Mouse (Mus musculus): Measurements from ENCODE around the gene Chst15. TPM values are rescaled to one million over a fixed set of nuclear protein-coding genes. Genes with fewer than 3 reads are reported as not detected.

The Chst15 gene
- polyA plus RNA-seq, 1 experiment from 2014 or later, result 12.8 TPM

DNA sequence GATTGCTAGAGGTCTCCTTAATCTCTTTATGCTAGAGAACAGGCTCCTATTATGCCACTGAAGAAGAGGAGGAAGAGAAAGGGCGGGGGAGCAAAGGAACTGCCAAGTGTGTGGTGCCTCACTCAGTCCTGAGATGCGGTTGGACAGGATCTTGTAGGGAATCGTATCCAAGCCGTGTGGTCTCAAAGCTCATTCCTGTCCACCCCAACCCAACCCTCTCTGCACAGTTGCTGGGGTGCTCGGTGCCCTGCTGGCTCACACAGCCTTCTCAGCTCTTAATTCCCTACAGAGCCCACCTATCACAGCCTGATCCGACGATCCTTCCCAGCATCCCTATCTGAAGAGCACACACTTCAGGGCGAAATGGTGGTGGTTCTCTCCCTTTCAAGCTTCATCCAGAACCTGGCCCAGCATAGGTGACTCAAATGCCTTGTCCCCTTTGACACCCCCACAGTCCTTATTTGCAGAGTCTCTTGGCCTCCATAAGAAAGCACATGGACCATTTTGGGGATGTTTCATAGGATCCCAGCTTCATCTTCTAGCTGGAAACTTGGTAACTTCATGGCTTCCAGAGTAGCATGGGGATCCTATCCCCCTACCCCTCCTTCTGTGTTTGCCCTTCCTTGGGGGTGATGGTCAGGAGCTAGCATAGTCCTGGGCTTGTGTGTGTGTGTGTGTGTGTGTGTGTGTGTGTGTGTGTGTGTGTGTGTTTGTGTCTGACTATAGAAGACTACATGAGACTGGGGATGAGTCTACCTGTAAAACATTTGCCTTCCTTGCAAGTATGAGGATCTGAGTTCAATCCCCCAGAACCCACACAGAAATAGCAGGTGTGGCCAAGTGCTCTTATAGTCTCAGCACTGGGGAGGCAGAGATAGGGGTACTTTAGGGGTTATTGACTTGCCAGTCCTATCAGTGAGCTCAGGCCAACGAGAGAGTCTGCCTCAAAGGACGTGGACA is 40.1 kb upstream of the Chst15 start:
- H3K27me3 ChIP-seq (replicated peaks; ENCODE audit: control insufficient read depth, insufficient read depth, low read length), result no peaks in the 10 kb centered on the region
- H3K4me2 ChIP-seq, result no peak overlapping the region
- H3K9me3 ChIP-seq (ENCODE audit: control insufficient read depth, low read length), result no peaks in the 10 kb centered on the region
- 63% methylated on average over 10 of the region's 10 CpGs for WGBS
- H3K27ac ChIP-seq (ENCODE audit: low read depth, low read length), result no peak overlapping the region
- ATAC-seq (replicated peaks; ENCODE audit: low FRiP score) (no peak), DNase-seq (ENCODE audit: low spot score) (no peak)
- no peaks in the 10 kb centered on the region; the same call in 1 of the 2 replicates for H3K4me1 ChIP-seq (replicated peaks; ENCODE audit: control insufficient read depth, insufficient read depth, low read length)
- no peaks in the 10 kb centered on the region for H3K36me3 ChIP-seq (ENCODE audit: control insufficient read depth, insufficient read depth, low read length)
- H3K9ac ChIP-seq (ENCODE audit: low read depth, low read length), result no peak overlapping the region
- no peak overlapping the region for H3K4me3 ChIP-seq (ENCODE audit: low read depth, low read length)

DNA sequence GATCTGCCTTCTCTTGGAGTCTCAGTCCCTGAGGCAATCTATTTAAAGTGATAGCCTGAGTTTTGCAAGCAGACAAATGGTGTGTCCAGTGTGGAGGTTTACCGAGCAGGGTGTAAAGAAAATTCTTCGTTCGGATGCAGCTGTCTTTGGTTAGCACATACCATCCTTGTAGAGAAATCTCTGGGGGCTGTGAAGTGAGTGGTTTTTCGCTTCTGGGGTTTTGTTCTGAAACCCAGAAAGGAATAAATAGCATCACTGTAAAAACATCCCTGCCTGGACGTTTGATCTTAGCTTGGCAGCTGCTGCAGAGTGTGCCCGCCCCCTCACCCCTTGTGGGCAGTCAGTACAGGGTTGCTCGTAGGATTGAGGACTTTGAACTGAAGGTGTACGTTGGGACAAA is 39.2 kb upstream of the Chst15 start:
- no peak for DNase-seq (ENCODE audit: low spot score)
- Histone ChIP-seq H3K4me2 (no peak overlapping the region), H3K9me3 (ENCODE audit: control insufficient read depth, low read length) (no peaks in the 10 kb centered on the region), H3K36me3 (ENCODE audit: control insufficient read depth, insufficient read depth, low read length) (no peaks in the 10 kb centered on the region), H3K27me3 (replicated peaks; ENCODE audit: control insufficient read depth, insufficient read depth, low read length) (no peaks in the 10 kb centered on the region), H3K4me3 (ENCODE audit: low read depth, low read length) (no peak overlapping the region), H3K27ac (ENCODE audit: low read depth, low read length) (no peak overlapping the region), H3K4me1 (replicated peaks; ENCODE audit: control insufficient read depth, insufficient read depth, low read length) (no peaks in the 10 kb centered on the region; the same call in 1 of the 2 replicates), H3K9ac (ENCODE audit: low read depth, low read length) (no peak overlapping the region)
- WGBS, result 57% methylated on average over 8 of the region's 8 CpGs
- no peak for ATAC-seq (replicated peaks; ENCODE audit: low FRiP score)

DNA sequence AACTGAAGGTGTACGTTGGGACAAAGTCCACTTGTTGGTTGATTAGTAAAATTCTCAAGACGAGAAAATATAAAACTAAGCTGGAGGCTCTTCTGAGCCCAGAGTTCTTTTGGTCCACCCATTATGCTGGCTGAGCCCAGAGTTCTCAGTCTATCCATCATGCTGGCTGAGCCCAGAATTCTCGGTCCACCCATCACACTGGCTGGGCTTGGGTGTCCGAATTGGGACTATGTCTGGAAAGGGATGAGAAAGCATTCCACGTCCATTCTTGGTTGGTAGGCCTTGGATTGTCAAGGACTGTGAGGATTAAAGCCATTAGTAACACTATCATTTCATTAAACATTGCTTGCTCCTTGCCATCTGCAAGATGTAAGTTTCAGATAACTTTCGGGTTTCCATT is 38.7 kb upstream of the Chst15 start:
- no peak overlapping the region for H3K9ac ChIP-seq (ENCODE audit: low read depth, low read length)
- DNase-seq (ENCODE audit: low spot score) (no peak), ATAC-seq (replicated peaks; ENCODE audit: low FRiP score) (no peak)
- no peak overlapping the region for H3K27ac ChIP-seq (ENCODE audit: low read depth, low read length)
- H3K9me3 ChIP-seq (ENCODE audit: control insufficient read depth, low read length), result no peaks in the 10 kb centered on the region
- H3K4me3 ChIP-seq (ENCODE audit: low read depth, low read length), result no peak overlapping the region
- no peaks in the 10 kb centered on the region for H3K27me3 ChIP-seq (replicated peaks; ENCODE audit: control insufficient read depth, insufficient read depth, low read length)
- no peak overlapping the region for H3K4me2 ChIP-seq
- H3K36me3 ChIP-seq (ENCODE audit: control insufficient read depth, insufficient read depth, low read length), result no peaks in the 10 kb centered on the region
- H3K4me1 ChIP-seq (replicated peaks; ENCODE audit: control insufficient read depth, insufficient read depth, low read length), result no peaks in the 10 kb centered on the region; the same call in 1 of the 2 replicates
- 79% methylated on average over 6 of the region's 6 CpGs for WGBS

DNA sequence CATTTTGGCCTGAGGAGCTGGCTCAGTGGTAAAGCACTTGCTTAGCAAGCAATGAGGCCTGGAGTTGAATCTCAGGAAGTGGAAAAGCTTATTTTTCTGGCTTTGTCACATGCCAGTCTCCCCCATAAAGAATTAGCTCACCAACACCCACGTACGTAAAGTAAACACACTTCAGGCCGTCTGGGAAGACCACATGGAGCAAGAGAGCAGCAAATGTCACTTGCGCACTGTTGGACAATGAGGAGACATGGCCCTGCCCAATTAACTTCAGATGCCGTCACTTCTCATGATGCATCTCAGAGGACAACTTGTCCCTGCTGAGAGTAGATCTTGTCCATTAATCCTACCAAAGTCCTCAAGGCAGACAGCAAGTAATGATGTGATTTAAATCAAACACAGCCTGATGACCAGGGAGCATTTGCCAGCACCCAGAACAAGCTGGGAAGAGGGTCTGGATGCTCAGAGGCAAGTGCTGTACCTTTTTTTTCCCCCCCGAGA is 32.1 kb upstream of the Chst15 start:
- Histone ChIP-seq H3K27me3 (replicated peaks; ENCODE audit: control insufficient read depth, insufficient read depth, low read length) (no peaks in the 10 kb centered on the region), H3K4me1 (replicated peaks; ENCODE audit: control insufficient read depth, insufficient read depth, low read length) (no peaks in the 10 kb centered on the region), H3K4me2 (no peak overlapping the region), H3K9ac (ENCODE audit: low read depth, low read length) (no peak overlapping the region), H3K36me3 (ENCODE audit: control insufficient read depth, insufficient read depth, low read length) (no peaks in the 10 kb centered on the region), H3K27ac (ENCODE audit: low read depth, low read length) (no peak overlapping the region), H3K4me3 (ENCODE audit: low read depth, low read length) (no peak overlapping the region), H3K9me3 (ENCODE audit: control insufficient read depth, low read length) (no peaks in the 10 kb centered on the region)
- 77% methylated on average over 6 of the region's 6 CpGs for WGBS
- DNase-seq (ENCODE audit: low spot score) (no peak), ATAC-seq (replicated peaks; ENCODE audit: low FRiP score) (no peak)

DNA sequence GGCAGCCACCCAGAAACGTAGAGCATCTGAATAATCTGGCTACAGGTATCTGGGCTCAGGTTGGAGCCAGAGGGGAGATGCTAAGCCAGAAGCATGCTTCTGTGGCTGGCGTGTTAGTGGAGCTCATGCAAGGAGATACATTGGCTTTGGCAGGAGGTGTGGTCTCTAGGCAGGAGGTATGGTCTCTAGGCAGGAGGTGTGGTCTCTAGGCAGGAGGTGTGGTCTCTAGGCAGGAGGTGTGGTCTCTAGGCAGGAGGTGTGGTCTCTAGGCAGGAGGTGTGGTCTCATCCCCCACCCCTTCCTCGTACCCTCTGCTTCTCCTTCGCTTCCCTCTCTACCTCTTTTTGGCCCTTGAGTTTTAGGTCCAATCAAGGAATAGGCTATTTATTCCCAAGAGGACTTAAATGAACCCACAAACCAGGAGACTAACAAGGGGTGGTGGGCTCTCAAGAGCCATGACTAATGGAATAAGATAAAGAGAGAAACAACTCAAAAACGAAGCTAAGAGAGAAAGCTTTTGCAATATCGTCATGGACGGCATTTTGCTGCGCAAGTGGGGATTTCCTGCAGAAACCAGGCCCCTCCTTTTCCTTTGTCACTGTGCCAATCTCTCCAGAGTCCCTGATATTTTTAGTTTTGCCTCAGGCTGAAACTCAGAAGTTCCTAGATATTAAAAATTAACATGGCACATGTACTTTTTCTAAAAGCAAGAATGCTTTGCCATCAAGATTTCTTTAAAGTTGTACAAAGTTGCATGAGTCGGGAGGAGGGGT is 30.4 kb upstream of the Chst15 start:
- WGBS, result 60% methylated on average over 9 of the region's 9 CpGs
- Histone ChIP-seq H3K27me3 (replicated peaks; ENCODE audit: control insufficient read depth, insufficient read depth, low read length) (no peaks in the 10 kb centered on the region), H3K4me2 (no peak overlapping the region), H3K4me1 (replicated peaks; ENCODE audit: control insufficient read depth, insufficient read depth, low read length) (no peaks in the 10 kb centered on the region), H3K4me3 (ENCODE audit: low read depth, low read length) (no peak overlapping the region), H3K9ac (ENCODE audit: low read depth, low read length) (no peak overlapping the region), H3K36me3 (ENCODE audit: control insufficient read depth, insufficient read depth, low read length) (no peaks in the 10 kb centered on the region), H3K27ac (ENCODE audit: low read depth, low read length) (no peak overlapping the region), H3K9me3 (ENCODE audit: control insufficient read depth, low read length) (no peaks in the 10 kb centered on the region)
- no peak for ATAC-seq (replicated peaks; ENCODE audit: low FRiP score)
- DNase-seq (ENCODE audit: low spot score), result no peak

DNA sequence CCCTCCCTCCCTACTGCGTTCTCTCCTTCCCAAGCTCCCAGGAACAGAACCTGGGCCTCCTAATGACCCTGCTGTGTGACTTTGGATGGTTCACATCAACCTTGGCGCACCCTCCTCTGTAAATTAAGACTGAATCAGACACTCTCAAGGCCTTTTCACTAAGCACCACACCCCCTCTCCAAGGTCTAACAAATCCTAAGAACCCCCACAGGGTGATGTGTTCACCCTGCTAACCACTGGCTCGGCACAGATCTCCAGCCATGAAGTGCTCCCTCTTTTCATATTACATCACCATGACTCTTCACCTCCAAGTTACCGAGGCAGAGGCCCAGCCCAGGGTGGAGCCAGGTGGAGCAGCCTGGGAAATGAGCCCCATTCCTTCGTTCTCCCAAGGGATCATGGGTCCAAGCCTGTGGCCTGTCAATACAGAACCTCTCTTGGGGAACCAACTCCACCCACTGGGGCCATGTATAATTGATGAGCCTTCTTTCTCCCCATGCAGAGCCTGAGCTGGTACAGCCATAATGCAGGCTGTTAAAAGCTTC is 28.6 kb upstream of the Chst15 start:
- H3K4me3 ChIP-seq (ENCODE audit: low read depth, low read length), result no peak overlapping the region
- DNase-seq (ENCODE audit: low spot score) (no peak), ATAC-seq (replicated peaks; ENCODE audit: low FRiP score) (no peak)
- WGBS, result 79% methylated on average over 5 of the region's 5 CpGs
- H3K9me3 ChIP-seq (ENCODE audit: control insufficient read depth, low read length), result no peaks in the 10 kb centered on the region
- H3K36me3 ChIP-seq (ENCODE audit: control insufficient read depth, insufficient read depth, low read length), result no peaks in the 10 kb centered on the region
- no peak overlapping the region for H3K27ac ChIP-seq (ENCODE audit: low read depth, low read length)
- H3K9ac ChIP-seq (ENCODE audit: low read depth, low read length), result no peak overlapping the region
- H3K27me3 ChIP-seq (replicated peaks; ENCODE audit: control insufficient read depth, insufficient read depth, low read length), result no peaks in the 10 kb centered on the region
- H3K4me2 ChIP-seq, result no peak overlapping the region
- no peaks in the 10 kb centered on the region for H3K4me1 ChIP-seq (replicated peaks; ENCODE audit: control insufficient read depth, insufficient read depth, low read length)

DNA sequence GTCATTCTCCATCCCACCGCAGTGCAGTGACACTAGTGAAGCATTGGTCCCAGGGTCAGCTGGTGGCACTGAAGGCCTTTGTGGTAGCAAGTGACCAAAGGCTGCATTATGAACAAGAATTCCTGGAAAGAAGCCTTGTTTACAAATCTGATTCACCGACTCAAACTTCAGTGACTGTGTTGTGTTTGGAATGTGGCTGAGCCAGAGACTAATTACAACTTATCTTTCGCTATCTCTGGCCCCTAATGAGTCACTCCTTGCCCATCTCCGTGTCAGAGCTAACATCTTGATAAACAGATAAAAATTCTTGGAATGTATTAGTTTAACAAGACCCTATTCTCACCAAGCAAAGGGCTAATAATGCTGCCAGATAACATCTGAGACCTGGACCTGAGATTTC is 27.6 kb upstream of the Chst15 start:
- no peak overlapping the region for H3K4me2 ChIP-seq
- H3K36me3 ChIP-seq (ENCODE audit: control insufficient read depth, insufficient read depth, low read length), result no peaks in the 10 kb centered on the region
- H3K27me3 ChIP-seq (replicated peaks; ENCODE audit: control insufficient read depth, insufficient read depth, low read length), result no peaks in the 10 kb centered on the region
- ATAC-seq (replicated peaks; ENCODE audit: low FRiP score), result no peak
- no peaks in the 10 kb centered on the region for H3K9me3 ChIP-seq (ENCODE audit: control insufficient read depth, low read length)
- H3K9ac ChIP-seq (ENCODE audit: low read depth, low read length), result no peak overlapping the region
- no peak overlapping the region for H3K4me3 ChIP-seq (ENCODE audit: low read depth, low read length)
- DNase-seq (ENCODE audit: low spot score), result no peak
- WGBS, result 43% methylated on average over 4 of the region's 4 CpGs
- no peak overlapping the region for H3K27ac ChIP-seq (ENCODE audit: low read depth, low read length)
- no peaks in the 10 kb centered on the region for H3K4me1 ChIP-seq (replicated peaks; ENCODE audit: control insufficient read depth, insufficient read depth, low read length)

DNA sequence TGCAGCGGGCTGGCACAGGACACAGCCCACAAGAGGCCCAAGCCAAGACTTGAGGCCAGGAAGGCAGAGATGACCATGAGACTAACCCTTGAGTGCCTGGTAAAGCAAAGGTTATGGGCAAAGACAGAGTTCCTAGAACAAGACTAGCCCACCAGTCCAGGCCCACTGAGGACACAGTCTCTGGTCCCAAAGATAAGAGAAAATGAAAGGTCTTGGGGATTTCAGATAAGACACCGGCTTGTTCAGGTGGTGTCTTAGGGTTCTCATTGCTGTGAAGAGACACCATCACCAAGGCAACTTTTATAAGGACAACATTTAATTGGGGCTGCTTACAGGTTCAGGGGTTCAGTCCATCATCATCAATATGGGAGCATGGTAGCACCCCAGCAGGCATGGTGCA is 26.9 kb upstream of the Chst15 start:
- no peak for ATAC-seq (replicated peaks; ENCODE audit: low FRiP score)

More for the DNA sequence above, 26.9 kb upstream of the Chst15 start:
- H3K36me3 ChIP-seq (ENCODE audit: control insufficient read depth, insufficient read depth, low read length), result no peaks in the 10 kb centered on the region
- H3K4me1 ChIP-seq (replicated peaks; ENCODE audit: control insufficient read depth, insufficient read depth, low read length), result no peaks in the 10 kb centered on the region
- no peak overlapping the region for H3K4me2 ChIP-seq
- no peaks in the 10 kb centered on the region for H3K27me3 ChIP-seq (replicated peaks; ENCODE audit: control insufficient read depth, insufficient read depth, low read length)
- H3K27ac ChIP-seq (ENCODE audit: low read depth, low read length), result no peak overlapping the region
- no peak for DNase-seq (ENCODE audit: low spot score)
- no peak overlapping the region for H3K4me3 ChIP-seq (ENCODE audit: low read depth, low read length)
- H3K9me3 ChIP-seq (ENCODE audit: control insufficient read depth, low read length), result no peaks in the 10 kb centered on the region
- whole genome bisulfite sequencing, result 70% methylated on average over 2 of the region's 2 CpGs
- no peak overlapping the region for H3K9ac ChIP-seq (ENCODE audit: low read depth, low read length)

All from liver, embryonic 11.5 days (tissue).